Mouse (Mus musculus) limb, embryonic 10.5 days (tissue): ENCODE data around the gene Idh3b. TPM values are rescaled to one million over a fixed set of nuclear protein-coding genes. Genes with fewer than 3 reads are reported as not detected.

Experiments used
- DNase-seq: peaks from one replicate; pipeline ENCODE4 v3.0.0-alpha.2; 2017; ENCODE audit warnings: low spot score
- H3K27ac ChIP-seq: fragments of 300-500 bp; sonication (generic); 2 replicates; pipeline ENCODE4 v1.5.1; 2016; ENCODE audit warnings: mild to moderate bottlenecking
- H3K27me3 ChIP-seq: fragments of 300-500 bp; sonication (generic); 2 replicates; pipeline ENCODE4 v1.6.1; 2016; ENCODE audit warnings: low read depth, mild to moderate bottlenecking; ENCODE audit not compliant: poor library complexity, severe bottlenecking
- H3K36me3 ChIP-seq: fragments of 300-500 bp; sonication (generic); 2 replicates; pipeline ENCODE4 v1.6.1; 2016; ENCODE audit warnings: mild to moderate bottlenecking, moderate library complexity
- H3K4me1 ChIP-seq: fragments of 300-500 bp; sonication (generic); 2 replicates; pipeline ENCODE4 v1.6.1; 2016
- H3K4me3 ChIP-seq: fragments of 300-500 bp; sonication (generic); 2 replicates; pipeline ENCODE4 v1.5.1; 2016; ENCODE audit warnings: mild to moderate bottlenecking, moderate library complexity
- H3K9me3 ChIP-seq: fragments of 300-500 bp; sonication (generic); replicated peaks from 2 replicates; pipeline ENCODE4 v1.6.1; 2016; ENCODE audit warnings: mild to moderate bottlenecking
- WGBS: fragments of 180-500 bp; shearing (Covaris S2); methylation state at CpG from one replicate; pipeline ENCODE4 v1.1.7; 2016; 5-methylcytosine and 5-hydroxymethylcytosine counted together
- polyA plus RNA-seq: library from polyadenylated mRNA; unstranded; fragments of >200 nt; fragmentation: Nextera tagmentation; extraction: Ambion mirVana; gene quantifications from 2 replicates; pipeline ENCODE4 v1.2.1, GENCODE M21; 2016

The Idh3b gene
- polyA plus RNA-seq, 1 experiment from 2014 or later: 140 TPM

GRCm38 (mm10) chr2:130256762-130257161 is 27.6 kb downstream of the Idh3b start:
- Histone ChIP-seq H3K27ac (no peak overlapping the region), H3K27me3 (no peaks in the 10 kb centered on the region), H3K4me3 (no peak overlapping the region), H3K4me1 (no peaks in the 10 kb centered on the region), H3K36me3 (no peaks in the 10 kb centered on the region), H3K9me3 (no peaks in the 10 kb centered on the region)
- no peak for DNase-seq
- 74% methylated on average over 4 of the region's 4 CpGs for WGBS

GRCm38 (mm10) chr2:130248226-130248625 is 36.1 kb downstream of the Idh3b start:
- Histone ChIP-seq H3K9me3 (no peaks in the 10 kb centered on the region), H3K27me3 (no peaks in the 10 kb centered on the region), H3K4me1 (no peaks in the 10 kb centered on the region), H3K27ac (no peak overlapping the region), H3K36me3 (no peaks in the 10 kb centered on the region), H3K4me3 (no peak overlapping the region)
- WGBS: 82% methylated on average over 7 of the region's 7 CpGs
- no peak for DNase-seq

DNA sequence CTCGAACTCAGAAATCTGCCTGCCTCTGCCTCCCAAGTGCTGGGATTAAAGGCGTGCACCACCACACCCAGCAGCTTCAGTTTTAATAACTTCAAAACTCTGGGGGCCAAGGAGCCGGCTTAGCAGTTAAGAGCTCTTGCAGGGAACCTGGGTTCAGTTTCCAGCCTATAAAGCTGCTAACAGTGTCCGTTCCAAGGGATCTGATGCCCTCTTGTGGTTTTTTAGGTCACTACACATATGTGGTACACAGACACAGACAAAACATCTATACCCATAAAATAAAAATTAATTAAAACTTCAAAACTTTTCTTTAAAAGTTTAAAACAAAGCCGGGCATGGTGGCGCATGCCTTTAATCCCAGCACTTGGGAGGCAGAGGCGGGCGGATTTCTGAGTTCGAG is 37.4 kb downstream of the Idh3b start:
- no peaks in the 10 kb centered on the region for H3K36me3 ChIP-seq
- H3K27me3 ChIP-seq: no peaks in the 10 kb centered on the region
- 48% methylated on average over 9 of the region's 9 CpGs for WGBS
- H3K4me3 ChIP-seq: no peak overlapping the region
- H3K9me3 ChIP-seq: no peaks in the 10 kb centered on the region
- H3K27ac ChIP-seq: no peak overlapping the region
- no peaks in the 10 kb centered on the region for H3K4me1 ChIP-seq
- DNase-seq: no peak

Other genes starting within 250 kb of the Idh3b start
- not detected in 2 replicates for gene Tgm6, start 172.1 kb downstream of the Idh3b start, polyA plus RNA-seq
- 959 and 1,054 TPM in 2 replicates for gene Snrpb, start 105.1 kb downstream of the Idh3b start, polyA plus RNA-seq
- gene Tmc2, start 89.4 kb downstream of the Idh3b start, polyA plus RNA-seq: not detected in 2 replicates
- 440 and 499 TPM in 2 replicates for gene Nop56, start 10.1 kb downstream of the Idh3b start, polyA plus RNA-seq
- gene Ebf4, start 10.6 kb upstream of the Idh3b start, polyA plus RNA-seq: 0.34 and 0.90 TPM in 2 replicates
- 65.6 and 75.4 TPM in 2 replicates for gene Cpxm1, start 113.0 kb upstream of the Idh3b start, polyA plus RNA-seq
- not detected in 2 replicates for gene Gm28372, start 120.7 kb upstream of the Idh3b start, polyA plus RNA-seq
- not detected in 2 replicates for gene 1700020A23Rik, start 120.7 kb upstream of the Idh3b start, polyA plus RNA-seq
- gene Tmem239, start 121.9 kb upstream of the Idh3b start, polyA plus RNA-seq: not detected in 2 replicates
- 101 and 121 TPM in 2 replicates for gene Vps16, start 139.8 kb upstream of the Idh3b start, polyA plus RNA-seq
- gene Pced1a, start 140.2 kb upstream of the Idh3b start, polyA plus RNA-seq: 13.4 and 13.9 TPM in 2 replicates
- 73.2 and 85.5 TPM in 2 replicates for gene Ptpra, start 165.7 kb upstream of the Idh3b start, polyA plus RNA-seq